In the genomic region with DNA sequence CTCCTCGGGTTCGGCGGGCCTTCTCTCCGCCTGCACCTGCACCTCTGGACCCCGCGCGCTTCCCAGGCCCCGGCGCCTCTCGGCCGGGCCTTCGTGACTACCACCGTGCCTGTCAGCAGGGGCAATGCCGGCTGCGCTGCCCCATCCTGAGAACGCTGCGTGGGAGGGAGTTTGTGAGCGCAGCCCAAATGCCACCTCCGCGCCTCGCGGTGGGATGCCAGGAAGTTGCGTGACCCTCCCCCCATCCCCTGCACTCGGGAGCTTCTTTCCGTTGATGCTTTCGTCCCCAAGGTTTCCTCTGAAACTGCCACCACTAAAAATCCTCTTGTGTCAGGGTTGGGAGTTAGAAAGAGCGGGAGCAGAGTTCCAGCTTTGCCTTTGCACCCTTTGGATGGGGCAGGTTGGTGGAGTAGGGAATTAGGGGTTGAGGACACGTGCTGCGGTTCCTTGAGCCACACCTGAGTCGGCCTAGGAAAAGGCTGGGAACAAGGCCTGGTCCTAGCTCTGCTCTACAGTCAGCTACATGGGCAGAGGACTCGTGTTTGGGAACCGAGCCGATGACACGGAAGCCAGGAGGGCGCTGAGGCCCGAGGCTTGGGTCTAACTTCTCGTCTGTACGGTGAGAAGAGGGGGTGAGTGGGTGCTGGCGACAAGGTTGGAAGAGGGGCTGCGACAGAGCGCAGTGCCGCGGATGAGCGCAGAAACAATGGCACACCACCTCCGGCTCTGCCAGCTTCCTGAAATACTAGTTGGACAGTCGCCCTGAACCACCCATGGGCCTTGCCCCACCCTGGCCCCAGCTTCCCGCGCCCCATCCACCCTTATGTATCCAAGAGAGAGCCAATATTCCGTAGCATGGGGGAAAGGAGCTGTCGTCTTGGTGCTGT, we compare ENCODE assay signal across 8 mouse cellular contexts. TPM values are rescaled to one million over a fixed set of nuclear protein-coding genes. Genes with fewer than 3 reads are reported as not detected.
DNase-seq lines count a peak whose midpoint lies in the region; ATAC-seq and TF ChIP-seq lines count a peak whose summit lies in the region.

No protein-coding gene starts in this region.

- H3K27ac ChIP-seq in testis, adult 2 months (ENCODE audit: control insufficient read depth, insufficient read depth, low read depth, low read length), result no peak overlapping the region
- no peak overlapping the region for H3K27ac ChIP-seq in liver, embryonic 15.5 days (replicated peaks)
- peak overlapping the region; percentile 82 for H3K27ac ChIP-seq in stomach, embryonic 15.5 days

- H3K36me3 ChIP-seq in testis, adult 2 months (ENCODE audit: control insufficient read depth, insufficient read depth, low read length), result no peaks in the 10 kb centered on the region
- H3K36me3 ChIP-seq in liver, embryonic 15.5 days (replicated peaks), result no peaks in the 10 kb centered on the region
- H3K36me3 ChIP-seq in stomach, embryonic 15.5 days, result no peaks in the 10 kb centered on the region

- TF ChIP-seq POLR2A in testis, adult 2 months (IDR thresholded peaks at IDR 0.05; ENCODE audit: control insufficient read depth, low read depth, low read length), result no peak

- no peak overlapping the region for H3K9ac ChIP-seq in liver, embryonic 15.5 days
- no peak overlapping the region for H3K9ac ChIP-seq in stomach, embryonic 15.5 days

- WGBS in liver, embryonic 15.5 days (ENCODE audit: insufficient replicate concordance), result 4% methylated on average over 49 of the region's 50 CpGs
- 1% methylated on average over 50 of the region's 50 CpGs for WGBS in stomach, embryonic 15.5 days

- ATAC-seq in liver, embryonic 15.5 days (ENCODE audit: insufficient read depth), result no peak
- ATAC-seq in stomach, embryonic 15.5 days (ENCODE audit: insufficient read depth, low FRiP score, low read depth), result peak; percentile 78
- no peak for ATAC-seq in erythroid progenitor cell, adult 5-6 weeks (replicated peaks; ENCODE audit: low FRiP score, poor library complexity, severe bottlenecking)

- no peaks in the 10 kb centered on the region for H3K9me3 ChIP-seq in liver, embryonic 15.5 days (replicated peaks)
- no peaks in the 10 kb centered on the region for H3K9me3 ChIP-seq in stomach, embryonic 15.5 days

- H3K27me3 ChIP-seq in testis, adult 2 months (ENCODE audit: control insufficient read depth, insufficient read depth, low read length), result peaks cover 11% of the 10 kb centered on the region
- peaks cover 96% of the 10 kb centered on the region for H3K27me3 ChIP-seq in liver, embryonic 15.5 days
- peaks cover 70% of the 10 kb centered on the region for H3K27me3 ChIP-seq in stomach, embryonic 15.5 days (replicated peaks)

- H3K4me3 ChIP-seq in testis, adult 2 months (ENCODE audit: control insufficient read depth, low read depth, low read length), result peak overlapping the region; percentile 19
- H3K4me3 ChIP-seq in liver, embryonic 15.5 days (replicated peaks), result 0 out of 2 replicates have a peak overlapping the region, but pooled peaks have one; percentile 7
- H3K4me3 ChIP-seq in stomach, embryonic 15.5 days (replicated peaks), result peak overlapping the region; percentile 50

- H3K4me1 ChIP-seq in testis, adult 2 months (ENCODE audit: control insufficient read depth, insufficient read depth, low read length), result peaks cover 21% of the 10 kb centered on the region
- H3K4me1 ChIP-seq in liver, embryonic 15.5 days (replicated peaks), result peaks cover 12% of the 10 kb centered on the region; the same call in 1 of the 2 replicates
- H3K4me1 ChIP-seq in stomach, embryonic 15.5 days, result peaks cover 24% of the 10 kb centered on the region; the same call in 1 of the 2 replicates

- peak; percentile 9 to 32 for DNase-seq in adrenal gland, adult (ENCODE audit: inconsistent age in 2 of 2, low spot score in 1 of 2)
- DNase-seq in adrenal gland, postnatal 36 days, result no peak
- DNase-seq in testis, postnatal 14 days (ENCODE audit: low spot score), result no peak
- no peak for DNase-seq in MN1 (ENCODE audit: low spot score)

- peak overlapping the region; percentile 51 for H3K4me2 ChIP-seq in liver, embryonic 15.5 days
- H3K4me2 ChIP-seq in stomach, embryonic 15.5 days, result peak overlapping the region; percentile 63

- TF ChIP-seq CTCF in testis, adult 2 months (IDR thresholded peaks at IDR 0.05; ENCODE audit: control insufficient read depth, insufficient read depth, insufficient replicate concordance, low read depth, low read length), result no peak

RNA-seq across cellular contexts. Expression of a gene that starts 1.1 kb away (rescaled TPM):
- total RNA-seq in adrenal gland, postnatal 36 days (2021), result under 1 TPM; 0.26 to 0.53 TPM
- 0.05 TPM in 1 of 2 replicates, not detected in the other for polyA plus RNA-seq in testis, adult 2 months (2012; rRNA removed)
- polyA plus RNA-seq in liver, embryonic 15.5 days (2015; fragmentation: Nextera tagmentation; extraction: Ambion mirVana), result not detected in 2 replicates
- polyA plus RNA-seq in stomach, embryonic 15.5 days (2015; fragmentation: Nextera tagmentation; extraction: Ambion mirVana), result 11.6 and 14.0 TPM in 2 replicates
- not detected in 2 replicates for total RNA-seq in erythroid progenitor cell, adult 5-6 weeks (2015; ENCODE audit: low replicate concordance)
- total RNA-seq in erythroid progenitor cell, adult 5-6 weeks (2017; ENCODE audit: low replicate concordance), result not detected in 2 replicates

Comparison
In these comparisons a context has a peak if more than half of its experiments do, and no peak if none do; other contexts are left out.
1. DNase-seq: peak in adrenal gland, adult (2 of 2); none in adrenal gland, postnatal 36 days (0 of 2), testis, postnatal 14 days (single experiment) and MN1 (single experiment).
2. RNA of a gene that starts 1.1 kb away (polyA plus RNA-seq): 11.6 to 14.0 TPM in stomach, embryonic 15.5 days; 0.05 TPM in testis, adult 2 months and not detected in liver, embryonic 15.5 days; every median in the first group is over 10 times any median in the second.
3. Peak in every context shown above with its lines, with median percentiles within 50 percentile points of each other: H3K4me3 ChIP-seq.